Mouse (Mus musculus): Measurements from ENCODE around the gene Fto. TPM values are rescaled to one million over a fixed set of nuclear protein-coding genes. Genes with fewer than 3 reads are reported as not detected.

Fto gene
- total RNA-seq, 2 experiments from 2014 or later = 69.3 to 76.3 TPM

Other genes starting within 250 kb of the Fto start
- gene Rbl2, start 243.5 kb upstream of the Fto start, total RNA-seq (2021) = 10 to 100 TPM; 27.0 to 31.6 TPM
- gene Aktip, start 113.5 kb upstream of the Fto start, total RNA-seq (2021) = 10 to 100 TPM; 33.2 to 38.1 TPM
- gene Rpgrip1l, start 263 bp upstream of the Fto start, total RNA-seq (2021) = 1 to 10 TPM; 4.1 to 4.9 TPM